Mouse (Mus musculus) brain, embryonic 14.5 days (tissue): ENCODE measurements around the gene Bdkrb1.

Source experiments
- CTCF ChIP-seq: fragments of 200-500 bp; IDR thresholded peaks from 2 replicates; pipeline ENCODE4 v1.5.1; 2012; ENCODE audit warnings: inconsistent platforms, mild to moderate bottlenecking, moderate library complexity, borderline replicate concordance; ENCODE audit not compliant: insufficient read depth, insufficient read length; ENCODE audit errors: extremely low read depth
- POLR2A ChIP-seq: fragments of 200-500 bp; IDR thresholded peaks from 2 replicates; pipeline ENCODE4 v1.6.1; 2012; ENCODE audit warnings: mild to moderate bottlenecking, inconsistent platforms, borderline replicate concordance; ENCODE audit not compliant: poor library complexity, insufficient read depth, insufficient read length, severe bottlenecking; ENCODE audit errors: extremely low read depth

DNA sequence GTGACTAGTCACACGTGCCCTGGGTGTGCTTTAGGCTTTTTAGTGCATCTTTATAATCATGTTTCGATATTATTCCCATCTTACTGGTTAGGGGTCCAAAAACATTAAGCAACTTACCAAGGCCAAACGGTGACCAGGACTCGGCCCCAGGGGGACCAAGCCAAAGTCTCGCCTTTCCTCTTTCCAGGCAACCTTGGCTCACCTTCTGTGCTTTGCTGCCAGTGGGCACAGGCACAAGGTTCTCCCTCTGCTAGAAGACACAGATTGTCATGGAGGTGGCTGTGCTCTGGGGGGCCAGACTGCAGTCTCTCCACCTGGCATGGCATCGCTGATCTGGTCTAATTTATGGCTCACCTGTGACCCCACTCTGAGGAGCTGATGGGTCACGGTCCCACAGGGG lies 12.1 kb upstream of the Bdkrb1 start:
- no peak for TF ChIP-seq POLR2A
- TF ChIP-seq CTCF: no peak
